Mouse (Mus musculus) lung, adult 2 months (tissue): ENCODE measurements at regions not wholly inside any gene's neighbourhood (a gene's known extent, or its start where the extent isn't known, plus 50 kb on each side); places are given as distances from the start of the nearest gene placed in this dataset.

Experiments used
- DNase-seq: peaks from one replicate; pipeline ENCODE4 v3.0.0; 2022
- H3K4me1 ChIP-seq: fragments of 200-500 bp; 2 replicates; pipeline ENCODE4 v1.6.1; 2011; ENCODE audit warnings: low read length; ENCODE audit not compliant: control insufficient read depth, insufficient read depth
- H3K4me3 ChIP-seq: fragments of 200-500 bp; replicated peaks from 2 replicates; pipeline ENCODE3; 2011; ENCODE audit warnings: low read depth, mild to moderate bottlenecking, control low read depth, low read length; ENCODE audit errors: extremely low read depth
- CTCF ChIP-seq: fragments of 200-500 bp; IDR thresholded peaks from 2 replicates; pipeline ENCODE4 v1.5.1; 2011; ENCODE audit warnings: mild to moderate bottlenecking, low read length, control low read depth; ENCODE audit not compliant: insufficient read depth
- POLR2A ChIP-seq: fragments of 200-500 bp; IDR thresholded peaks from 2 replicates; pipeline ENCODE4 v1.6.1; 2011; ENCODE audit warnings: low read depth, mild to moderate bottlenecking, control low read depth, low read length, borderline replicate concordance; ENCODE audit errors: extremely low read depth
- WGBS: fragments of 180-500 bp; shearing (Covaris S2); methylation state at CpG from one replicate; pipeline ENCODE4 v1.1.7; 2018; 5-methylcytosine and 5-hydroxymethylcytosine counted together

GRCm38 (mm10) chr6:99845508-99845846 is 119.3 kb upstream of the Prok2 start:
- Histone ChIP-seq H3K4me1 (no peaks in the 10 kb centered on the region), H3K4me3 (no peak overlapping the region)
- TF ChIP-seq POLR2A (no peak), CTCF (no peak)
- WGBS = 67% methylated on average over 4 of the region's 4 CpGs
- no peak for DNase-seq

- no peaks in the 10 kb centered on the region for H3K4me1 ChIP-seq
- no peak overlapping the region for H3K4me3 ChIP-seq
- TF ChIP-seq POLR2A (no peak), CTCF (no peak)
- 39% methylated on average over 4 of the region's 4 CpGs for WGBS
- DNase-seq = no peak
Measured at GRCm38 (mm10) chr6:99844775-99845507, 118.7 kb upstream of the Prok2 start.

- TF ChIP-seq CTCF = no peak
- TF ChIP-seq POLR2A = no peak
- 74% methylated on average over 3 of the region's 3 CpGs for WGBS
- H3K4me1 ChIP-seq = no peaks in the 10 kb centered on the region
- DNase-seq = no peak
- no peak overlapping the region for H3K4me3 ChIP-seq
Measured at GRCm38 (mm10) chr6:99843507-99843906, 117.3 kb upstream of the Prok2 start.

- TF ChIP-seq POLR2A (no peak), CTCF (no peak)
- DNase-seq = no peak
- no peaks in the 10 kb centered on the region for H3K4me1 ChIP-seq
- H3K4me3 ChIP-seq = no peak overlapping the region
Measured at GRCm38 (mm10) chr6:99842723-99843122, 116.5 kb upstream of the Prok2 start.

- TF ChIP-seq CTCF = no peak
- no peaks in the 10 kb centered on the region for H3K4me1 ChIP-seq
- 89% methylated on average over 6 of the region's 6 CpGs for WGBS
- no peak overlapping the region for H3K4me3 ChIP-seq
- no peak for DNase-seq
Measured at GRCm38 (mm10) chr6:99840823-99841222, 114.6 kb upstream of the Prok2 start.

- Histone ChIP-seq H3K4me3 (no peak overlapping the region), H3K4me1 (no peaks in the 10 kb centered on the region)
- DNase-seq = no peak
- WGBS = 41% methylated on average over 3 of the region's 3 CpGs
- TF ChIP-seq POLR2A (no peak), CTCF (no peak)
Measured at GRCm38 (mm10) chr6:99833323-99833722, 107.1 kb upstream of the Prok2 start.

GRCm38 (mm10) chr6:99827625-99828024 is 101.4 kb upstream of the Prok2 start:
- no peak for DNase-seq
- TF ChIP-seq POLR2A (no peak), CTCF (no peak)
- H3K4me3 ChIP-seq = no peak overlapping the region
- WGBS = 87% methylated on average over 5 of the region's 5 CpGs
- H3K4me1 ChIP-seq = no peaks in the 10 kb centered on the region

GRCm38 (mm10) chr6:99824808-99825207 is 98.6 kb upstream of the Prok2 start:
- WGBS = 48% methylated on average over 6 of the region's 6 CpGs
- TF ChIP-seq CTCF (no peak), POLR2A (no peak)
- H3K4me3 ChIP-seq = no peak overlapping the region
- no peaks in the 10 kb centered on the region for H3K4me1 ChIP-seq
- DNase-seq = no peak

- Histone ChIP-seq H3K4me3 (no peak overlapping the region), H3K4me1 (no peaks in the 10 kb centered on the region)
- no peak for DNase-seq
- WGBS = 81% methylated on average over 2 of the region's 2 CpGs
- TF ChIP-seq POLR2A (no peak), CTCF (no peak)
Measured at GRCm38 (mm10) chr6:99822471-99822870, 96.3 kb upstream of the Prok2 start.

- H3K4me1 ChIP-seq = no peaks in the 10 kb centered on the region
- TF ChIP-seq POLR2A = no peak
- TF ChIP-seq CTCF = no peak
- H3K4me3 ChIP-seq = no peak overlapping the region
- 36% methylated on average over 8 of the region's 8 CpGs for WGBS
- no peak for DNase-seq
Measured at GRCm38 (mm10) chr6:99819255-99819929, 93.2 kb upstream of the Prok2 start.

GRCm38 (mm10) chr6:99818486-99818885 is 92.3 kb upstream of the Prok2 start:
- no peak overlapping the region for H3K4me3 ChIP-seq
- 88% methylated on average over 6 of the region's 6 CpGs for WGBS
- no peaks in the 10 kb centered on the region for H3K4me1 ChIP-seq
- TF ChIP-seq CTCF (no peak), POLR2A (no peak)
- DNase-seq = no peak
